Mouse (Mus musculus) myocyte (in vitro differentiated cells): ENCODE measurements around the gene Tmem63c.

ENCODE experiments used
- CEBPB ChIP-seq: IDR thresholded peaks from 2 replicates; pipeline ENCODE4 v1.6.1; 2011; ENCODE audit warnings: mild to moderate bottlenecking, moderate library complexity; ENCODE audit not compliant: poor library complexity, insufficient read depth, severe bottlenecking
- MAX ChIP-seq: IDR thresholded peaks from one replicate; pipeline ENCODE4 v1.6.1; 2011; ENCODE audit warnings: low read depth, mild to moderate bottlenecking, control low read depth
- MYOD1 ChIP-seq, 3 experiments: IDR thresholded peaks; one replicate each; pipeline ENCODE4 v1.6.1; 2011; ENCODE audit warnings: control low read depth in 2 of 3, low read depth in 2 of 3, mild to moderate bottlenecking in 2 of 3, moderate library complexity in 1 of 3; ENCODE audit not compliant: insufficient read length in 2 of 3, control insufficient read depth in 1 of 3
- MYOG ChIP-seq, 3 experiments: IDR thresholded peaks; one replicate each; pipeline ENCODE4 v1.6.1; 2011; ENCODE audit warnings: control low read depth in 2 of 3, low read depth in 2 of 3, mild to moderate bottlenecking in 2 of 3; ENCODE audit not compliant: insufficient read length in 2 of 3, control insufficient read depth in 1 of 3, insufficient read depth in 1 of 3
- POLR2A ChIP-seq: IDR thresholded peaks from one replicate; pipeline ENCODE4 v1.6.1; 2011; ENCODE audit warnings: low read depth, mild to moderate bottlenecking, control low read depth, moderate library complexity; ENCODE audit not compliant: insufficient read length
- POLR2AphosphoS2 ChIP-seq: IDR thresholded peaks from one replicate; pipeline ENCODE4 v1.6.1; 2011; ENCODE audit warnings: low read depth, control low read depth; ENCODE audit not compliant: insufficient read length
- TCF12 ChIP-seq: IDR thresholded peaks from one replicate; pipeline ENCODE4 v1.6.1; 2011; ENCODE audit warnings: mild to moderate bottlenecking, control low read depth; ENCODE audit not compliant: poor library complexity, insufficient read depth, severe bottlenecking
- TCF3 ChIP-seq: IDR thresholded peaks from one replicate; pipeline ENCODE4 v1.6.1; 2011; ENCODE audit warnings: low read depth, control low read depth; ENCODE audit not compliant: insufficient read length

GRCm38 (mm10) chr12:87132210-87132609 is 111.1 kb downstream of the Tmem63c start:
- TF ChIP-seq POLR2A = no peak
- no peak for TF ChIP-seq MAX
- TF ChIP-seq TCF3 = no peak
- TF ChIP-seq TCF12 = no peak
- no peak for TF ChIP-seq CEBPB
- no peak for TF ChIP-seq MYOD1 (IDR thresholded peaks at IDR 0.05; ENCODE audit: control insufficient read depth in 1 of 3, insufficient read length in 2 of 3, low read depth in 2 of 3)
- TF ChIP-seq POLR2AphosphoS2 = no peak
- no peak for TF ChIP-seq MYOG (IDR thresholded peaks at IDR 0.05; ENCODE audit: control insufficient read depth in 1 of 3, insufficient read depth in 1 of 3, insufficient read length in 2 of 3, low read depth in 2 of 3)
